Mouse (Mus musculus): ENCODE results near the gene Cxcl17. TPM values are rescaled to one million over a fixed set of nuclear protein-coding genes. Genes with fewer than 3 reads are reported as not detected.

The Cxcl17 gene
- polyA plus RNA-seq, 1 experiment from 2014 or later: 0.18 TPM

DNA sequence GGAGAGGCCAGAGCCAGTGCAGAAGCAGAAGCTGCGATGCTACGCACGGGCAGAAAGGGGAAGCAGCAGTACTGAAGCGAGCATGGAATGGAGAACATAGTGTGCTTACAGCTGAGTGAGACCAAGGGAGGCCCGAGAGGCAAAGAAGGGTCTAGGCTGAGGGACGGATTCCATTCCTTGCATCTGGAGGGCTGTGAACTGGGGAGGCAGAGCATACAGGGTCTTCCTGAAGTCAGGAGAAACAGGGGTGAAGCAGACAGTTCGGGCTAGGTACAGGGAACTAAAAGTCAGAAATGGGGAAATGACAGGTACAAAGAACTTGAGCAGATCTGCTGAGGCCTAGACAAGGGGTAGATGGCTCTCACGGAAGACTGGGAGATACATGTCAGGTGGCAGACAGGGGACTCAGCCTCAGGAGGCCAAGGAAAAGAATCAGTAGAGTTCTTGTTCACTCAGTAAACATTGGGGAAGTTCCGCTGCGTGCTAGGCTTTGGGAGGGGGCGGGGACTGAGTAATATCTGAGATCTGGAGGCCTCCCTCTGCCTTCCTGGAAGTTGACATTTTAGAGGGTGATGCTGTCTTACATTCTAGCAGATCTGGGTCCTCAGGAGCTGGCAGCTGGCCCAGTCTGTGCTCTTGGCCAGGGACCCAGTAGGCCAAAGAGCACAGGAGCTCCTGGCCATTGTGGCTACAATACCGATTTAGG lies 26.7 kb downstream of the Cxcl17 start:
- H3K4me3 ChIP-seq (ENCODE audit: low read length): no peak overlapping the region
- peaks cover 7% of the 10 kb centered on the region for H3K36me3 ChIP-seq (ENCODE audit: control insufficient read depth, insufficient read depth, low read length)
- no peak overlapping the region for H3K4me2 ChIP-seq (ENCODE audit: low read depth, low read length)
- H3K27me3 ChIP-seq (replicated peaks; ENCODE audit: control insufficient read depth, insufficient read depth, low read length): no peaks in the 10 kb centered on the region
- ATAC-seq: peak; percentile 25
- peak overlapping the region; percentile 58 for H3K27ac ChIP-seq (ENCODE audit: low read length)
- peaks cover 28% of the 10 kb centered on the region for H3K4me1 ChIP-seq (ENCODE audit: control insufficient read depth, insufficient read depth, low read length)
- no peaks in the 10 kb centered on the region for H3K9me3 ChIP-seq (ENCODE audit: control insufficient read depth, low read length)
- H3K9ac ChIP-seq (ENCODE audit: low read depth, low read length): peak overlapping the region; percentile 30; the same call in 1 of the 2 replicates
- 57% methylated on average over 12 of the region's 12 CpGs for WGBS

DNA sequence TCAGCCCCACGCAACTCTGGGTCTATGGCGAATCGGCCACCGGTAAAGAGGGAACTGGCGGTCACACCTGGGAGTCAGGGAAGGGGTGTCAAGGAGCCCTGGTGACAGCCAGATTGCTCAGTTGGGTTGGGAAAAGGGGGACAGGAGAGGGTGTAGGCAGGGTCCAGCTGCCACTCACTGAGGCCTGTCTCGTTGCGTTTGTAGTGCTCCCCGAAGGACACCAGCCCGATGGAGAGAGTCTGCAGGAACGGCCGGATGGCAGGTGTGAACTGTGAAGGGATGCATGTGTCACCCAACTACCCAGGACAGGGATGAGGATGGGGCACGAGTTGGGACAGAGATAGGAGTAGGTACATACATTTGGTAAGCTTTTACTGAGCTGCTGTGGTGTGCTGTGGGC lies 27.4 kb downstream of the Cxcl17 start:
- H3K9ac ChIP-seq (ENCODE audit: low read depth, low read length): no peak overlapping the region
- H3K27me3 ChIP-seq (replicated peaks; ENCODE audit: control insufficient read depth, insufficient read depth, low read length): no peaks in the 10 kb centered on the region
- H3K9me3 ChIP-seq (ENCODE audit: control insufficient read depth, low read length): no peaks in the 10 kb centered on the region
- peaks cover 7% of the 10 kb centered on the region for H3K36me3 ChIP-seq (ENCODE audit: control insufficient read depth, insufficient read depth, low read length)
- no peak overlapping the region for H3K4me2 ChIP-seq (ENCODE audit: low read depth, low read length)
- peaks cover 22% of the 10 kb centered on the region for H3K4me1 ChIP-seq (ENCODE audit: control insufficient read depth, insufficient read depth, low read length)
- WGBS: 89% methylated on average over 12 of the region's 12 CpGs
- H3K4me3 ChIP-seq (ENCODE audit: low read length): no peak overlapping the region
- no peak overlapping the region for H3K27ac ChIP-seq (ENCODE audit: low read length)
- no peak for ATAC-seq

DNA sequence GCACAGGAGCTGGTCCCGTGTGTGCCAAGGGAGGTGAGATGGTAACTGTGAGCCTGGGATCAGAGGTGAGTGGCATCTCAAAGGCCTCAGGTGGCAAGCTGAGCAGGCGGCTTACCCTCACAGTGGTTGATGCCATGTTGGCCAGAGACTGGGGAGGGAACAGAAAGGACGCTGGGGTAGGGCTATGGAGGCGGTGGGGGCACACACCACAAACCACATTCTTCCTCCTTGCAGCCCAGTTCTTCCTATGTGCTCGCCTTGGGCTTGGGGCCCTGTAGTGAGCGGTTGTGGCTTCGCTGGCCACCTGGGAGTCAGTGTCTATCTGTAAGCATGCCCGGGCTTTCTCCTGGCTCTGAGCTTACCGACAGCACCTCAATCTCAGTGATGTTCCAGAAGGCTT lies 27.9 kb downstream of the Cxcl17 start:
- Histone ChIP-seq H3K36me3 (ENCODE audit: control insufficient read depth, insufficient read depth, low read length) (peaks cover 7% of the 10 kb centered on the region), H3K9ac (ENCODE audit: low read depth, low read length) (no peak overlapping the region)
- WGBS: 88% methylated on average over 9 of the region's 9 CpGs

DNA sequence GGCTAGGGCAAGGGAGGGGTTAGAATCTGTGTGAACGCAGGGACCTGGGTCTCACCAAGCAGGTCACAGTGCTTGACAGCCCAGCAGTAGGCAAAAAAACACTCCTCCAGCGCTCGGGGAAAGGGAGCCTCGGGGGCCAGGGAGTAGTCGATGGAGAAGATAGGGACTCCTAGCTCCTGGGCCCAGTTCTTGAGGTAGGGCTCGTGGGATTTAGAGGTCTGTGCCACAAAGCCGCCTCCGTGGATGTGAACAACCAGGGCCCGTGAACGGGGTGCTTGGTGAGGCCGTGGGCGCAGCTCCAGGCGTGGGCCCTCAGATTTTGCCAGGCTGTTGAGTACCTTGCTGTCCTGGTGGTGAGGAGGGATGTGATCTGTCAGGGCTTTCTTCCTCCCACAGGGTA lies 28.4 kb downstream of the Cxcl17 start:
- H3K36me3 ChIP-seq (ENCODE audit: control insufficient read depth, insufficient read depth, low read length): peaks cover 7% of the 10 kb centered on the region
- H3K27ac ChIP-seq (ENCODE audit: low read length): no peak overlapping the region
- no peak overlapping the region for H3K4me3 ChIP-seq (ENCODE audit: low read length)
- 90% methylated on average over 13 of the region's 13 CpGs for WGBS
- no peak for ATAC-seq
- no peak overlapping the region for H3K9ac ChIP-seq (ENCODE audit: low read depth, low read length)
- H3K9me3 ChIP-seq (ENCODE audit: control insufficient read depth, low read length): no peaks in the 10 kb centered on the region
- no peaks in the 10 kb centered on the region for H3K27me3 ChIP-seq (replicated peaks; ENCODE audit: control insufficient read depth, insufficient read depth, low read length)
- no peak overlapping the region for H3K4me2 ChIP-seq (ENCODE audit: low read depth, low read length)
- H3K4me1 ChIP-seq (ENCODE audit: control insufficient read depth, insufficient read depth, low read length): peaks cover 22% of the 10 kb centered on the region

More for the DNA sequence above, 27.9 kb downstream of the Cxcl17 start:
- H3K4me2 ChIP-seq (ENCODE audit: low read depth, low read length): no peak overlapping the region
- H3K27me3 ChIP-seq (replicated peaks; ENCODE audit: control insufficient read depth, insufficient read depth, low read length): no peaks in the 10 kb centered on the region
- no peaks in the 10 kb centered on the region for H3K9me3 ChIP-seq (ENCODE audit: control insufficient read depth, low read length)
- H3K4me1 ChIP-seq (ENCODE audit: control insufficient read depth, insufficient read depth, low read length): peaks cover 22% of the 10 kb centered on the region
- ATAC-seq: no peak
- no peak overlapping the region for H3K27ac ChIP-seq (ENCODE audit: low read length)
- no peak overlapping the region for H3K4me3 ChIP-seq (ENCODE audit: low read length)

DNA sequence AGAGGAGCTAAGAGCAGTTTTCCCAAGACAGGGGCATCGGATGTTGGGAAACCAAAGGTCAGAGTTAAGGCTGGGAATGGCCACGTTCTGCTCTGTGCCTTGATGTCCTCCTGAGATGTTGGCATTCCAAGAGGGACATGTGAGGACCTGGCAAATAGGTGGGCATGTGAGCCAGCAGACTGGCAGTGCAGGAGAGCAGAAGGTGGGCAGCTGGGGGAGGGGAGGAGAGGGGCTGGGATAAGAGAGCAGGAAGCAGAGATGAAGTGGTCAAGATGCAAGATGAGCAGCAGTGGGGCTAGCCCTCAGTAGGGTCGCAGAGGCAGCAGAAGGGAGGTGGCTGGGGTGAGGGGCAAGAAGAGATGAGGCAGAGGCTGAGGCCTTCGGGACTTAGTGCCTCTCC lies 28.8 kb downstream of the Cxcl17 start:
- Histone ChIP-seq H3K4me3 (ENCODE audit: low read length) (no peak overlapping the region), H3K27me3 (replicated peaks; ENCODE audit: control insufficient read depth, insufficient read depth, low read length) (no peaks in the 10 kb centered on the region), H3K4me1 (ENCODE audit: control insufficient read depth, insufficient read depth, low read length) (peaks cover 25% of the 10 kb centered on the region), H3K9ac (ENCODE audit: low read depth, low read length) (no peak overlapping the region), H3K36me3 (ENCODE audit: control insufficient read depth, insufficient read depth, low read length) (peaks cover 7% of the 10 kb centered on the region), H3K4me2 (ENCODE audit: low read depth, low read length) (no peak overlapping the region), H3K27ac (ENCODE audit: low read length) (no peak overlapping the region), H3K9me3 (ENCODE audit: control insufficient read depth, low read length) (no peaks in the 10 kb centered on the region)
- ATAC-seq: no peak
- WGBS: 88% methylated on average over 4 of the region's 4 CpGs

DNA sequence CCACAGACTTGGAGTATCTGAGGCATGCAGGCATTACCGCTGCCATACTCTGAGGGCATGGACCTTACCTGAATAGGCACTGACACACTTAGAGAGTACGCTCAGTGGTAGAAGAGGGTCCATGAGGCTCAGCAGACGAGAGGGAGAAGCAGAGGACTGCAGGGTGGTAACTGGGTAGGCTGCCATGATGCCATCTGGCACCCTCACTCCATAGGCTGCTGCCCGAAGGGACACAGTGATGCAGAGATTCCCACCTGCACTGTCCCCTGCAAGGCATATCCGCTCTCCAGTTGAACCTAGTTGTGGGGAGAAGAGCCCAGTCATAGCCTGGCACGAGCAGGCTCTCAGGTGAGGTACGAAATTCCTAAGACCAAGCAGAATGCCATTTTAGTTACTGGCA lies 29.3 kb downstream of the Cxcl17 start:
- Histone ChIP-seq H3K9ac (ENCODE audit: low read depth, low read length) (no peak overlapping the region), H3K9me3 (ENCODE audit: control insufficient read depth, low read length) (no peaks in the 10 kb centered on the region), H3K27ac (ENCODE audit: low read length) (no peak overlapping the region), H3K27me3 (replicated peaks; ENCODE audit: control insufficient read depth, insufficient read depth, low read length) (no peaks in the 10 kb centered on the region), H3K4me3 (ENCODE audit: low read length) (no peak overlapping the region), H3K36me3 (ENCODE audit: control insufficient read depth, insufficient read depth, low read length) (peaks cover 7% of the 10 kb centered on the region), H3K4me2 (ENCODE audit: low read depth, low read length) (no peak overlapping the region), H3K4me1 (ENCODE audit: control insufficient read depth, insufficient read depth, low read length) (peaks cover 26% of the 10 kb centered on the region)
- WGBS: 88% methylated on average over 7 of the region's 7 CpGs
- no peak for ATAC-seq

DNA sequence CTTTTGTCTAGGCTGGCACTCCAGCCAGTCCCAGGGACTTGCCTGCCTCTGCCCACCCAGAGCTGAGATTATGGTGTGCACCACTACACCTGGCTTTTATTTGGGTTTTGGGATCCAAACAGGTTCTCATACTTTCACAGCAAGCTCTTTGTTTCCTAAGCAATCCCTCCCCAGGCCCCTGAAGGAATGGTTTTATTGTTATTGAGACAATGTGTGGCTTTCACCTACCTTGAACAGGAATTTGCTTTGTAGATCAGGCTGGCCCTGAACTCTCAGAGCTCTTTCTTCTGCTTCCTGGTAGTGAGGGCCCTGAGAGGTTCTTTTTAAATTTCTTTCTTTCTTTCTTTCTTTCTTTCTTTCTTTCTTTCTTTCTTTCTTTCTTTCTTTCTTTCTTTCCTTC lies 30.1 kb downstream of the Cxcl17 start:
- Histone ChIP-seq H3K9me3 (ENCODE audit: control insufficient read depth, low read length) (no peaks in the 10 kb centered on the region), H3K4me1 (ENCODE audit: control insufficient read depth, insufficient read depth, low read length) (peaks cover 26% of the 10 kb centered on the region), H3K27me3 (replicated peaks; ENCODE audit: control insufficient read depth, insufficient read depth, low read length) (no peaks in the 10 kb centered on the region), H3K27ac (ENCODE audit: low read length) (no peak overlapping the region), H3K4me2 (ENCODE audit: low read depth, low read length) (no peak overlapping the region), H3K9ac (ENCODE audit: low read depth, low read length) (no peak overlapping the region), H3K36me3 (ENCODE audit: control insufficient read depth, insufficient read depth, low read length) (peaks cover 7% of the 10 kb centered on the region), H3K4me3 (ENCODE audit: low read length) (no peak overlapping the region)
- ATAC-seq: no peak

DNA sequence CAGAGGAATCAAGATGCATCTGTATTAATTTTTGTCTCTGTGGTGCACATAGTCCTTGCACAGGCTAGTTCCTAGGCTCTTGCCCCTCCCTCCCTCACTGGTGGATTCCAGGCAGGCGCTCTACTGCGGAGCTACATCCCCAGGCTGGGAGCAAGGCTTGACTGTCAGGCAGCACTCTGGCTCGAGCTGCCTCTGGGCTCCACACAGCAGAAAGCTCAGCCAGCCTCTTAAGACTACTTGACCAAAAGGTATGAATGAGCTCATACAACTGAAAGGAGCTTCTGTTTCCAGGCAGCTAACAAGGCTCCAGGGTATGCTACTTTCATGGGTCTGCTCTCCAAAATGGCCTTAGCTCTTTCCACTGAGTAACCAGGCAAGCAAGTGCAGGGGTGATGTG lies 31.4 kb downstream of the Cxcl17 start:
- Histone ChIP-seq H3K27me3 (replicated peaks; ENCODE audit: control insufficient read depth, insufficient read depth, low read length) (no peaks in the 10 kb centered on the region), H3K4me1 (ENCODE audit: control insufficient read depth, insufficient read depth, low read length) (peaks cover 27% of the 10 kb centered on the region), H3K4me3 (ENCODE audit: low read length) (no peak overlapping the region), H3K4me2 (ENCODE audit: low read depth, low read length) (no peak overlapping the region), H3K9ac (ENCODE audit: low read depth, low read length) (no peak overlapping the region), H3K36me3 (ENCODE audit: control insufficient read depth, insufficient read depth, low read length) (peaks cover 7% of the 10 kb centered on the region), H3K9me3 (ENCODE audit: control insufficient read depth, low read length) (no peaks in the 10 kb centered on the region), H3K27ac (ENCODE audit: low read length) (no peak overlapping the region)
- no peak for ATAC-seq
- 62% methylated on average over 3 of the region's 3 CpGs for WGBS

DNA sequence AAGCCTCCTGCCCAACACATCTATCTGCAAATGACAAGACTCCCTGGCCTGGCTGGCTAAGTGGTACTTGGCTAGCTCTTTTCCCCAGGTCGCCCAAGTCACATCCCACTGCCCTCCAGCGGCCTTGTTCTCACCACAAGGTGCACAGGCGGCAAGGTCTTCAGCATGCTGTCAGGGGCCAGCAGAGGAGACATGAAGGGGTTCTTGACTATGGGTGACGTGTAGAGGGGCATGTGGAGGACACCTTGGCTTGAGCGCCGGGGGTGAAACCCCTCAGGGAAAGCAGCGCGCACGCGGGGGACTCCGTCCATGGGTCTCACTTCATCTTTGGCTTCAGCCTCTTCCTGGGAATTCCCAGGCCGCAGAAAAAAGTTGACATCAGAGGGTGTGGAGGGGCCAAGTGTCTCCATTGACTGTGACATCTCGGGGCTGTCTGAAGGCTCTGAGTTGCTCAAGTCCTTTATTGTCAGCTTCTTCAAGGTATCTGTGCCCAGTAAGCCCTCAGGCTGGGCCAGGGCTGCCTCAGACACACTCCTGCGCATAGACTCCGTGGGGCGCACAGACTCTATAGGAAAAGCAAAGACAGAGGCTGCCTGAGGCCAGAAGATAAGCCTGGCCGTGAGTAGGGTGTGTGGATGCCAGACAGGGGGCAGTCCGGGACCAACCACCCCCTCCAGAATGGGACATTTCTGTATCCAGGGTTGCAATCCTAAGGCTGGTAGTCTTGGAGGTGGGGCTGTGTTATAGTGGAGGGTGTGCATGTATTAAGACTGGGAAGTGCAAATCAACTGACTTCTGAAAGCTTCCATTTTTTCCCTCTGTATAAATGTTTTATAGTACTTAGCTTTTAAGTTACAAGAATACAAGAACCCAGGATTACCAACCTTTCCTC lies 32.0 kb downstream of the Cxcl17 start:
- Histone ChIP-seq H3K9ac (ENCODE audit: low read depth, low read length) (peak overlapping the region; percentile 67), H3K4me1 (ENCODE audit: control insufficient read depth, insufficient read depth, low read length) (peaks cover 20% of the 10 kb centered on the region), H3K27ac (ENCODE audit: low read length) (no peak overlapping the region), H3K27me3 (replicated peaks; ENCODE audit: control insufficient read depth, insufficient read depth, low read length) (no peaks in the 10 kb centered on the region), H3K36me3 (ENCODE audit: control insufficient read depth, insufficient read depth, low read length) (peaks cover 7% of the 10 kb centered on the region), H3K9me3 (ENCODE audit: control insufficient read depth, low read length) (no peaks in the 10 kb centered on the region), H3K4me3 (ENCODE audit: low read length) (no peak overlapping the region), H3K4me2 (ENCODE audit: low read depth, low read length) (peak overlapping the region; percentile 77)
- ATAC-seq: no peak
- WGBS: 66% methylated on average over 18 of the region's 18 CpGs
